Mouse (Mus musculus): ENCODE results near the gene Top2b. TPM values are rescaled to one million over a fixed set of nuclear protein-coding genes. Genes with fewer than 3 reads are reported as not detected.

The Top2b gene
- polyA plus RNA-seq (2021): 99.5 TPM

GRCm38 (mm10) chr14:16364878-16365337, at the start of gene Top2b:
Gene Top2b (plus strand): TSS chr14:16365179.
- no peaks in the 10 kb centered on the region for H3K27me3 ChIP-seq
- TF ChIP-seq CTCF (IDR thresholded peaks at IDR 0.05): no peak
- ChIA-PET POLR2A (no interaction called here), CTCF (no interaction called here)
- in situ Hi-C loops (cut with MboI; ENCODE audit: low pct_unique_long_range_greater_than_20kb): loop anchor here (5.0 kb wide), 1 partner anchor 123 kb away; no protein-coding TSS in a partner anchor
- DNase-seq (ENCODE audit: low read depth, low spot score) (peak; percentile 88), ATAC-seq (peak; percentile 97)

GRCm38 (mm10) chr14:16316715-16317114, 48.3 kb upstream of the Top2b start:
- ChIA-PET CTCF (interaction anchor here (1.6 kb wide), 1 partner anchor 14 kb away, joined by 3 read pairs; no protein-coding TSS in a partner anchor), POLR2A (interaction anchor here (1.3 kb wide), 1 partner anchor 47 kb away, joined by 3 read pairs; no protein-coding TSS in a partner anchor)
- in situ Hi-C loops (cut with MboI; ENCODE audit: low pct_unique_long_range_greater_than_20kb): no loop called here
- ATAC-seq (no peak), DNase-seq (ENCODE audit: low read depth, low spot score) (no peak)
- H3K27me3 ChIP-seq: no peaks in the 10 kb centered on the region
- no peak for TF ChIP-seq CTCF (IDR thresholded peaks at IDR 0.05)

- no peaks in the 10 kb centered on the region for H3K27me3 ChIP-seq
- ChIA-PET CTCF (no interaction called here), POLR2A (no interaction called here)
- DNase-seq (ENCODE audit: low read depth, low spot score) (no peak), ATAC-seq (no peak)
- in situ Hi-C loops (cut with MboI; ENCODE audit: low pct_unique_long_range_greater_than_20kb): no loop called here
- TF ChIP-seq CTCF (IDR thresholded peaks at IDR 0.05): no peak
Observed at GRCm38 (mm10) chr14:16319818-16320217, 45.2 kb upstream of the Top2b start.

- in situ Hi-C loops (cut with MboI; ENCODE audit: low pct_unique_long_range_greater_than_20kb): no loop called here
- no peak for DNase-seq (ENCODE audit: low read depth, low spot score)
- ChIA-PET POLR2A (no interaction called here), CTCF (no interaction called here)
- H3K27me3 ChIP-seq: no peaks in the 10 kb centered on the region
- no peak for TF ChIP-seq CTCF (IDR thresholded peaks at IDR 0.05)
- ATAC-seq: no peak
Observed at GRCm38 (mm10) chr14:16324394-16324793, 40.6 kb upstream of the Top2b start.

- in situ Hi-C loops (cut with MboI; ENCODE audit: low pct_unique_long_range_greater_than_20kb): no loop called here
- no peak for ATAC-seq
- no peak for DNase-seq (ENCODE audit: low read depth, low spot score)
- CTCF ChIA-PET: interaction anchor here (1.3 kb wide), 1 partner anchor 10 kb away, joined by 5 read pairs; no protein-coding TSS in a partner anchor
- peak; percentile 13 for TF ChIP-seq CTCF (IDR thresholded peaks at IDR 0.05)
- no peaks in the 10 kb centered on the region for H3K27me3 ChIP-seq
- POLR2A ChIA-PET: no interaction called here
Observed at GRCm38 (mm10) chr14:16325208-16325607, 39.8 kb upstream of the Top2b start.

- no peak for TF ChIP-seq CTCF (IDR thresholded peaks at IDR 0.05)
- POLR2A ChIA-PET: interaction anchor here (0.7 kb wide), 1 partner anchor 20 kb away, joined by 3 read pairs; no protein-coding TSS in a partner anchor
- H3K27me3 ChIP-seq: no peaks in the 10 kb centered on the region
- peak; percentile 98 for ATAC-seq
- CTCF ChIA-PET: no interaction called here
- in situ Hi-C loops (cut with MboI; ENCODE audit: low pct_unique_long_range_greater_than_20kb): no loop called here
- peak; percentile 22 for DNase-seq (ENCODE audit: low read depth, low spot score)
Observed at GRCm38 (mm10) chr14:16328531-16328930, 36.4 kb upstream of the Top2b start.

- ChIA-PET POLR2A (interaction anchor here (0.7 kb wide), 1 partner anchor 19 kb away, joined by 3 read pairs; no protein-coding TSS in a partner anchor), CTCF (no interaction called here)
- ATAC-seq (no peak), DNase-seq (ENCODE audit: low read depth, low spot score) (no peak)
- in situ Hi-C loops (cut with MboI; ENCODE audit: low pct_unique_long_range_greater_than_20kb): no loop called here
- H3K27me3 ChIP-seq: no peaks in the 10 kb centered on the region
- no peak for TF ChIP-seq CTCF (IDR thresholded peaks at IDR 0.05)
Observed at GRCm38 (mm10) chr14:16328959-16329480, 36.0 kb upstream of the Top2b start.

- ChIA-PET CTCF (no interaction called here), POLR2A (no interaction called here)
- H3K27me3 ChIP-seq: no peaks in the 10 kb centered on the region
- ATAC-seq: no peak
- DNase-seq (ENCODE audit: low read depth, low spot score): no peak
- TF ChIP-seq CTCF (IDR thresholded peaks at IDR 0.05): no peak
- in situ Hi-C loops (cut with MboI; ENCODE audit: low pct_unique_long_range_greater_than_20kb): no loop called here
Observed at GRCm38 (mm10) chr14:16329756-16330155, 35.2 kb upstream of the Top2b start.

- POLR2A ChIA-PET: interaction anchor here (0.8 kb wide), 1 partner anchor 29 kb away, joined by 3 read pairs; no protein-coding TSS in a partner anchor
- CTCF ChIA-PET: no interaction called here
- in situ Hi-C loops (cut with MboI; ENCODE audit: low pct_unique_long_range_greater_than_20kb): no loop called here
- no peaks in the 10 kb centered on the region for H3K27me3 ChIP-seq
- ATAC-seq: no peak
- TF ChIP-seq CTCF (IDR thresholded peaks at IDR 0.05): no peak
- no peak for DNase-seq (ENCODE audit: low read depth, low spot score)
Observed at GRCm38 (mm10) chr14:16334260-16334659, 30.7 kb upstream of the Top2b start.

GRCm38 (mm10) chr14:16335835-16336417, 29.1 kb upstream of the Top2b start:
- DNase-seq (ENCODE audit: low read depth, low spot score) (no peak), ATAC-seq (no peak)
- no peak for TF ChIP-seq CTCF (IDR thresholded peaks at IDR 0.05)
- in situ Hi-C loops (cut with MboI; ENCODE audit: low pct_unique_long_range_greater_than_20kb): no loop called here
- no peaks in the 10 kb centered on the region for H3K27me3 ChIP-seq
- POLR2A ChIA-PET: no interaction called here
- CTCF ChIA-PET: no interaction called here

GRCm38 (mm10) chr14:16347505-16347904, 17.5 kb upstream of the Top2b start:
- in situ Hi-C loops (cut with MboI; ENCODE audit: low pct_unique_long_range_greater_than_20kb): no loop called here
- ChIA-PET CTCF (interaction anchor here (1.4 kb wide), 1 partner anchor 33 kb away, joined by 4 read pairs; no protein-coding TSS in a partner anchor), POLR2A (interaction anchor here (1.5 kb wide), 1 partner anchor 18 kb away, joined by 3 read pairs; no protein-coding TSS in a partner anchor)
- no peak for ATAC-seq
- no peaks in the 10 kb centered on the region for H3K27me3 ChIP-seq
- no peak for DNase-seq (ENCODE audit: low read depth, low spot score)
- no peak for TF ChIP-seq CTCF (IDR thresholded peaks at IDR 0.05)
